Mouse (Mus musculus) forelimb bud, embryonic 11.5 days (tissue): Measurements from ENCODE around the gene Fbxo17.
"Not testable (repeated sequence)": the region's sequence is repeated elsewhere in the genome, so short reads cannot be mapped to it uniquely, and the experiment has no call there.

ENCODE experiments used
- DNase-seq: peaks from one replicate; pipeline ENCODE4 v3.0.0-alpha.2; 2012; ENCODE audit warnings: low read depth, low spot score

The Fbxo17 gene

DNA sequence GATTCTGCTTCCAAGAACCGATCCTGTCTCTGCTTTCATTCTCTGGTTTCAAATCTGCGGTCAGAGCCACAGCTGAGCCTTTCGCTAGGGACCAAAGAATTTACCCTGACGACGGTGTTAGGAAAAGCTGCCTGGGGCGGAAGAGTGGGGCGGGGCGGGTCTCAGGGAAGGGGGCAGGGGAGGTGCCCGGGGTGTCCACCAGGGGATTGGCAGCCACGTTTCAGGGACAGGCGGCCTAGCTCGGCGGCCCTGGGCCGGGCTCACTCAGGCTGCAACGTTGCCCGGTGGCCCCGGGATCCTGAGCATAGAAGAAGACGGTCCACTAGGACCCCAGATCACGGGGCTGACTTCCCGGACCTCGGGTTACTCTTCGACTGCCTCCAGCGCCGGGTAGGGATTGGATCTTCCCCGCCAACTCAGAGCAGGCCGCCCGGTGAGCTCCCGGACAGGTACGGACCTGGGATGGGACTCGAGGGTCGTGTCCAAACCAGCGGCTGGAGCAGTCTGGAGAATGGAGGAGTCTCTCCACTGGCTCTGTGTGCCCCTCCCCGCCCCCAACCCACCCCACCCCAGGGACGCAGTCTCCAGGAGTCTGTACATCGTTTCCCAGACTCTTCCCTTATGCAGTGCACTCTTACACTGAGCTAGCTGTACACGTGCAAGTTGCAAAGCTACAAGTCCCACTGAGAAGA lies at the start of gene Fbxo17:
TSS of gene Fbxo17 (plus strand) at position 215 of the 692 bp plus-strand sequence.
- DNase-seq = peak; percentile 69

- no peak for DNase-seq
Measured at GRCm38 (mm10) chr7:28671172-28671571, 45.4 kb upstream of the Fbxo17 start.

DNA sequence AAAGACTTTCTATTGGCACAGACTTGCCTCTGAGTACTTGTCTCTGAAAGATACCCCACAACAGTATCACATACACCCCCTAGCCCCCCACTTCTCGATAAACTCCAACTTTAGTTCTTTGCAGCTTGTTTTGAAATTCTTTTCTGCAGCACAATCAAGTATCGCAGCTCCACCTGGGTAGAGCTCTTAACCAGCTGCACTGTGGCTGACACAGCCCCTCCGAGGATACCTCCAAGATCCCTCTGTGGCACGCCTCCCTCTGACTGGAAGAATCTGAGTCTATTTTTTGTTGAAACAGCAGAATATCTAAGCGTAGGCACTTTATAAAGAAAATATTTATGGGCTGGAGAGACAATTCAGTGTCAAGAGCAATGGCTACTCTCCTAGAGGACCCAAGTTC lies 44.3 kb upstream of the Fbxo17 start:
- no peak for DNase-seq

DNA sequence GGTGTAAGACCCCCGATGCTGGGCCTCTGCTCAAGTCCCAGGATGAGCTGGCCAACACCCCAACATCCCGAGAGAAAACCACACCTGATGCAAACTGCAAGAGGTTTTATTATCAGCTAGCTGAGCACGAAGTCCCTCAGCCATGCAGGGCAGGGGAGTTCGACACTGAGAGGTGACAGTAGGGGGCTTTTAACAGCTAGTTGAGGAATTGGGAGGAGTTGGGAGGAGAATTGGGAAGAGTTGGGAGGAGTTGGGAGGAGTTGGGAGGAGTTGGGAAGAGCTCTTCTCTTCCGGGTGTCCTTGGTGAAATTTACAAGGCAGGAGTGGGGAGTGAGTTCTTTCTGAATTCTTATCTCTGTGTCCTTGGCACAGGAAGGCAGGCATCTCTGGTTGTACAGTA lies 43.8 kb upstream of the Fbxo17 start:
- not testable (repeated sequence) for DNase-seq

- no peak for DNase-seq
Measured at GRCm38 (mm10) chr7:28674994-28675393, 41.6 kb upstream of the Fbxo17 start.

- DNase-seq = no peak
Measured at GRCm38 (mm10) chr7:28675746-28676145, 40.9 kb upstream of the Fbxo17 start.

DNA sequence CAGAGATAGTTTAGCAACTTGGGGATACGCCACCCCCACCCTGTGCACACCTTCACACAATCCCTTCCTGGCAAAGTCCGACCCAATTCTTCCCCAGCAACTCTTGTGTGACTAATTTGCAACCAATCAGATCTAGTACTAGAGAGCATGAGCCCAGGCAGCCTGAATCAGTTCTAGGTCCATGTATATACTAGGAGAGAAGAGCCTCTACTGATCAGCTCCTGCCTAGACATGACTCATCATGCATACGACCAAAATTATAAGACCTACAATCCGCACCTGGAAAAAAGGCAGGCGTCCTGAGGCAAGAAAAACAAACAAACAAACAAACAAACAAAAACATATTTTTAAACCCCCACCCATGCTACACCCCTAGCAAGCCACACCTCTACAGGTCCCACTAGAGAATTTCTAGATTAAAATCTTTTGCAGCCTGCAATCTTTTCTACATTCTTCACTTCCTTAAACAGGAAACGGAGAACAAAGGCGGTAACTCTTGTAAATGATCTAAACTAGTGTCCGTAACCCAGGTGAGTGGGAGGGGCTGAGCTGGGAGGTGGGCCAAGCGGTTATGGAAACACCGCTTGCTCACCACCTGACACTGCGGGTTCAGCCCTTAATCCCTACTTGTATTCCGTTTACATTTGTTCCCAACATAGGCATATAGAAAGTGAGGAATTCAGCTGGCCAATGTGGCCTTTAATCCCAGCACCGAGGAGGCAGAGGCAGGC lies 39.6 kb upstream of the Fbxo17 start:
- no peak for DNase-seq

GRCm38 (mm10) chr7:28677624-28678023 lies 39.0 kb upstream of the Fbxo17 start:
- DNase-seq = no peak

DNA sequence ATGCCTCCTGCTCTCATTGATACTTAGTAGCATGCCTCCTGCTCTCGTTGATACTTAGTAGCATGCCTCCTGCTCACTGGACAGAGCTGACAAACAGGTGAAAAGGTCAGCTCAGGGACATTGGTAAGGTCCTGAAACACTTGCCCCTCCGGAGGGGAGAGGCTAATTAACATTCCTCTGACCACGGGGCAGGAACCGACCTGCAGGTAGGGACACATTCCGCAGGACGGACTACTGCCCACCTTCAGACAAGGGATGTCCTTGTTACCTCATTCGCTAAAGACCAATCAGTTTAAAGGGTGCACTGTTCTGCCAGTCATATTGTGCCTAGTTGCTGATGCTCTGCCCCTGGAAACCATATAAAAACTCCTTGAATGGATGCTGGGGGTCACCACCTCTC lies 25.5 kb upstream of the Fbxo17 start:
- no peak for DNase-seq

DNA sequence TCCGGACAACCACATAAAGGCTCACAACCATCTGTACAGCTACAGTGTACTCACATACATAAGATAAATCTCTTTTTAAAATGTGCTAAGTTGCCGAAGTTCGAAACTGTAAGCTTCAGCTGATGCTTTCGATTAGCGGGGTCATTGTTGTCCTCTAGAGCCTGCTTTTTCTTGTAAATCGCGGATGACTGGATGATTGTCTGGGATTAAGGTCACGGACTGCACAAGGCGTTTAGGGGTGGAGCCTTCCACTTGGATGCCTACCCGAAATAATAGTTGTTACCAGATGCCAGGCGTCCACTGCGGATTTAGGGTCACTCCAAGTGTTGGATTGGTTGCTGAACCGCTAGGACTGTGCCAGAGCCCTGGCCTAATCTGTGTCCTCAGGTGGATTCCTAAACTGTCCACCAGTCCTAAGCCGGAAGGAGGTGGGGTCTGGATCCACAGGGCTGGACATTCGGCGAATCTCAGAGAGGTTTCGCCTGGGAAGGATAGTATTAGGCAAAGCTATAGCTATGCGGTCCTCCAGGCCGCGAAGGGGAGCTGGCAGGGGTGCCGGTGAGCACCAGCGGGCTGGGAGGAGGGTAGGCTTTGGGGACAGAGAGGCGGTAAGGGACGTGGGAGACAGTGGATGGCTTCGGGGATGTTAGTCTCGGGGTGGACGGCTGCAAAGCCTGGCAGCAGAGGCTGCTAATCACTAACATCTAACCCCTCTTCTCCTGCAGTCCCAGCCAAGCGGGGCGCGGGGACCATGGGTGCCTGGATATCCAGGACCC lies 23.9 kb upstream of the Fbxo17 start, which contains the start of gene Fbxo27:
TSS of gene Fbxo27 (plus strand) at position 305 of the 776 bp plus-strand sequence.
- DNase-seq = no peak

DNA sequence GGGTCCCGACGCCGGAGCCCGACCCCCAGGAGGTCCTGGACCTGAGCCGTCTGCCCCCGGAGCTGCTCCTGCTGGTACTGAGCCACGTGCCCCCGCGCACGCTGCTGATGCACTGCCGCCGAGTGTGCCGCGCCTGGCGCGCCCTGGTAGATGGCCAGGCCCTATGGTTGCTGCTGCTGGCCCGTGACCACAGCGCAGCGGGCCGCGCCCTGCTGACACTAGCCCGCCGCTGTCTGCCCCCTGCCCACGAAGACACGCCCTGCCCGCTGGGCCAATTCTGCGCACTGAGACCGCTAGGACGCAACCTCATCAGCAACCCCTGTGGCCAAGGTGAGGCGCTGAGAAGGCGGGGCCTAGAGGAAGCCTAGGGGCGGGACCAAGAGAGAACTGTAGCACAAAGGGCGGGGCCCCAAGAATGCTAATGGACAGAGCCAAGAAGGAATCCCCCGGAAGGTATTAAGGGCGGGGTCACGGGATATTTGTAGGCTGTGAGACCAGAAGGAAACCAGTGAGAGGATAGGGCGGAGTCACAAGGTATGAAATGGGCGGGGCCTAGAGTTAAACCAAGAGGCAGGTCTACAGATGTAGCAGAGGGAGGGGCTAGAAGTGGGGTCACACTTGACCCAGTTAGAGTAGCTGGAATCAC lies 23.2 kb upstream of the Fbxo17 start:
- peak; percentile 78 for DNase-seq

- peak; percentile 69 for DNase-seq
Measured at GRCm38 (mm10) chr7:28694423-28694822, 22.2 kb upstream of the Fbxo17 start.

DNA sequence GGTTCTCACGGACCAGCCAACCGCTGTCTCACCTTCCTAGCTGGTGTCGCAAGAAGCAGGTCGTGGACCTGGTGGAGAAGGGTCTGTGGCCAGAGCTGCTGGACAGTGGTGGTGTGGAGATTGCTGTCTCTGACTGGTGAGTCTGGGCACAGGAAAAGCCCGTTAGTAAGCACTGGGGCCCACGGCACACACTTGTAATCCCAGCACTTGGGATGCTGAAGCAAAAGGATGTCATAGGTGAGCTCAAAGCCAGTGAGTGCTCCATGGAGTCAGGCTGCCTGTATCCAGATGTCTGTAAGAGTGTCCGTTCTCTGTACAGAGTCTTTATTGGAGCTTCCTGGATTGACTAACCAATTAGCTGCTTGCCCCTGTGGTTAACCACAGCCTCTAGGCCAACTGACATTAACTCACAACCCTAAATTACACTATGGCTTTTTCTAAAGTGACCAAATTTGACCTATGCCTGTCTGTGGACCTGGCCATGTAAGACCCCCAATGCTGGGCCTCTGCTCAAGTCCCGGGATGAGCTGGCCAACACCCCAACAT lies 21.6 kb upstream of the Fbxo17 start:
- no peak for DNase-seq

DNA sequence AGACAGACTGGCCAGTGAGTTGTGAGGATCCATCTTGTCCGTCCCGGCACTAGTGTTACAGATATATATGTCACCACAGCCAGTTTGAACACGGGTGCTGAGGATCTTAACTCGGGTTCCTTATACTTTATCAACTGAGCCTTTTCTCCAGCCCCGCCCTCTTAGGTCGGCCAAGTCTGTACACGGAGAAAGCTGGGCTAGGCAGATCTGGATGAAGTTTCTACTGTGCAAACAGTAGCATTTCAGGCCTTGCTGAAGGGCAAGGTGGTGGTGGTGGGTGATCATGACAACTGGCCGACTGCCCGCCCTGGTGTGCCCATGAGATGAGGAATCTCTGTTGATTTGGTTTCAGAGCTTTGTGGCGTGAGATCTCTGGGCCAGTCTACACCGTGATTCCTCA lies 19.3 kb upstream of the Fbxo17 start:
- no peak for DNase-seq

- no peak for DNase-seq
Measured at GRCm38 (mm10) chr7:28700269-28700668, 16.3 kb upstream of the Fbxo17 start.

DNA sequence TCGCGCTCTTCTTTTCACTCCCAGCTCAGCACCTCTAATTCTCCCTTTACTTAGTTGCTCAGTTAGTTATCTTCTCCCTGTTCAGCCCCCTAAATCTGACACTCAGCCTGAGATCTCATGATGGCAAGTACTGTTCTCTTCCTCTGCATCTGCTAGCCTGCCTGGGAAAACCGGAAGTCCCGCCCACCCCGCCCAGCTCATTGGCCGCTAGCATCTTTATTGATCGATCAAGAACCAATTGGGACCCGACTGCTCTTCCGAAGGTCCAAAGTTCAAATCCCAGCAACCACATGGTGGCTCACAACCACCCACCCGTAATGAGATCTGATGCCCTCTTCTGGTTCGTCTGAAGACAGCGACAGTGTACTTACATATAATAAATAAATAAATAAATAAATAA lies 15.3 kb upstream of the Fbxo17 start:
- not testable (repeated sequence) for DNase-seq

GRCm38 (mm10) chr7:28702601-28703143 lies 13.9 kb upstream of the Fbxo17 start:
- no peak for DNase-seq

DNA sequence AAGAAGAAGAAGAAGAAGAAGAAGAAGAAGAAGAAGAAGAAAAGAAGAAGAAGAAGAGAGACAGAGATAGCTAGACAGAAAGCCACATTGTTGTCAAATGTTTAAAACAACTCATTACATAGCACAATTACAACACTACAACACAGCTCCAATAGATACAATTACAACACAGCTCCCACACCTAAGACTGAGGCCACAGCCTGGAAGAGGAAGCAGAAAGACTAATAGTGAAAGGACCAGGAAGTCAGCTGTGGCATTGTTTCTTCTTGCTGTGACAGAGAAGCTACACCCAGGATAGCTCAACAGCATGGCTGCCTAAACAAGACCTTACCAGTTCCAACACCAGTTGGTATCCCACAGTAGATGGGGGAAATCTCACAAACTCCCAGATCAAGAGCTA lies 7.2 kb upstream of the Fbxo17 start:
- no peak for DNase-seq

DNA sequence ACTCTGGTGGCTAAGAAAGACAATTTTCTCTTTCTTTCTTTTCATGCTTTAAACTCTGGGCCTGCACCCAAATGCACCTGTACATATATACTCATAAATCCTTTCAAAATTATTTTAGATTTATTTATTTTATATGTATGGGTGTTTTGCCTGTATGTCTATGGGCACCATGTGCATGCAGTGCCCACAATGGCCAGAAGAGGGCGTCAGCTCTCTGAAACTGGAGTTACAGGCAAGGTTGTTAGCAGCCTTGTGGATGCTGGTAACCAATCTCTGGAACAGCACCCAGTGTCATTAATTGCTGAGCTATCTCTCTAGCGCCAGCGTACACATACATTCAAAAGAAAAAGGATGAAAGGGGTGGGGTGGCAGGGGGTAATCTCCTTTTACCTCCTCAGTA lies 5.6 kb upstream of the Fbxo17 start:
- no peak for DNase-seq

GRCm38 (mm10) chr7:28714667-28715066 lies 1.9 kb upstream of the Fbxo17 start:
- no peak for DNase-seq

GRCm38 (mm10) chr7:28715598-28715997 lies 1.0 kb upstream of the Fbxo17 start:
- DNase-seq = no peak
